Mouse (Mus musculus) adrenal gland, adult 18-20 months (tissue): Measurements from ENCODE around the gene Ncf1. TPM values are rescaled to one million over a fixed set of nuclear protein-coding genes. Genes with fewer than 3 reads are reported as not detected.

Experiments
- DNase-seq, 2 experiments: peaks; one replicate each; pipeline ENCODE4 v3.0.0; 2021 to 2022; ENCODE audit warnings: low spot score in 2 of 2
- total RNA-seq, 2 experiments: library from RNA; stranded (reverse); gene quantifications; 1 replicate in 1 of 2; 2 replicates in 1 of 2; pipeline ENCODE4 v1.2.3; 2021

The Ncf1 gene
- total RNA-seq, 2 experiments from 2014 or later, result 10.0 to 12.1 TPM

GRCm38 (mm10) chr5:134214021-134214806, 15.2 kb downstream of the Ncf1 start:
- DNase-seq, result no peak

DNA sequence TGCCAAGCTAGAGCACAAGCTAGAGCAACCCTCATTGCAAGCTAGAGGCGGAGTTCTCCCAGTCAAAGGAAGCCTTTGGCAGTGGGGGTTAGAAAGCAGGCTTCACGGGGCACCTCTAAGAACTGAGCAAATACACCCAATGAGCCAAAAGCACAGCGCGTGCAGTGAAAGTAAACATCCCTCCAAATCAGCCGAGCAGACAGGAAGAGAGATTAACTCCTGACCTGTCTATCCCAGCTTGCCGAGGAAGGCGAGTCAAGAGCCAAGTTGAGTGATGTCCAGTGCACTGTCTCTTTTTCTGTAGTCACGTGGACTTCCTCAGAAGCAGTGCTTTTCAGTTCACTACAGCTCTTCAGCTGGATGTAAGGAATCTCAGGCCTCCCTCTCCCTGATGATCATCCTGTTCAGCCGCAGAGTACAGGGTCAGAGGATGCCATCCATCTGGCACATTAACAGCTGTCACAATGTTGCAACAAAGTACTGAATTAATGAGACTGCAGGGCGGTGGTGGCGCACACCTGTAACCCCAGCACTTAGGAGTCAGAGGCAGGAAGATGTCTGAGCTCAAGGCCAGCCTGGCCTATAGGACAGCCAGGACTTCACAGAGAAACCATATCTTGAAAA, 19.4 kb downstream of the Ncf1 start:
- DNase-seq, result no peak

- no peak for DNase-seq
Observed at GRCm38 (mm10) chr5:134206721-134207120, 22.7 kb downstream of the Ncf1 start.

- DNase-seq, result no peak
Observed at GRCm38 (mm10) chr5:134193664-134194063, 35.8 kb downstream of the Ncf1 start.

GRCm38 (mm10) chr5:134188571-134188970, 40.9 kb downstream of the Ncf1 start:
- no peak for DNase-seq

DNA sequence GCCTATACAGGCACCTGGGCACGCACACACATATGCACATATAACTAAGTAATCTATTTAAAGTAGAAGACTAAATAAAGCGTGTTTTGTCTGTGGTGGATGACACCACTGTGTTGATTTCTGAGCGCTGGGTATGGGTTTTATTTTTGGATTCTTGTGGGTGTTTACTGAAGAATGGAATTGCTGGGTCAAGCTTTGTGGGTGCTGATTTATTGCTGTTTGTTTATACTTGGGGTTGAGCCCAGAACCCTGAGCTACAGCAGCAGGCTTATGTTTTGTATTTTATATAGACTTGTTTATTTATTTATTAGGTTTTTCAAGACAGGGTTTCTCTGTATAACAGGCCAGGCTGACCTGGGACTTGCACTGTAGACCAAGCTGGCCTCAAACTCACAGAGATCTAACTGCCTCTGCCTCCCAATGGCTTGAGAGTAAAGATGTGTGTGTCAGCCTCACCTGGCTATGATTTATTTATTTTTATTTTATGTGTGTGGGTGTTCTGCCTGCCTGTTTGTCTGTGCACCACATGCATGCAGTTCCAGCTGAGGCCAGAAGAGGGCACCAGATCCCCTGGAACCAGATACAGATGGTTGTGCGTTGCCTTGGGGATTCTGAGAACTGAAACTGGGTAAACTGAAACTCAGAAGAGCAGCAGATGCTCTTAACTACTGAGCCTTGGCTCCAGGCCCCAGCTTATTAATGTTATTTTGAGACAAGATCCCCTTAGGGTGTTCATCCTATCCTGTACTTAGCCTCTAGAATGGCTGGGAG, 42.3 kb downstream of the Ncf1 start:
- DNase-seq, result peak; percentile 49 to 60

GRCm38 (mm10) chr5:134186059-134186458, 43.4 kb downstream of the Ncf1 start:
- DNase-seq, result no peak

DNA sequence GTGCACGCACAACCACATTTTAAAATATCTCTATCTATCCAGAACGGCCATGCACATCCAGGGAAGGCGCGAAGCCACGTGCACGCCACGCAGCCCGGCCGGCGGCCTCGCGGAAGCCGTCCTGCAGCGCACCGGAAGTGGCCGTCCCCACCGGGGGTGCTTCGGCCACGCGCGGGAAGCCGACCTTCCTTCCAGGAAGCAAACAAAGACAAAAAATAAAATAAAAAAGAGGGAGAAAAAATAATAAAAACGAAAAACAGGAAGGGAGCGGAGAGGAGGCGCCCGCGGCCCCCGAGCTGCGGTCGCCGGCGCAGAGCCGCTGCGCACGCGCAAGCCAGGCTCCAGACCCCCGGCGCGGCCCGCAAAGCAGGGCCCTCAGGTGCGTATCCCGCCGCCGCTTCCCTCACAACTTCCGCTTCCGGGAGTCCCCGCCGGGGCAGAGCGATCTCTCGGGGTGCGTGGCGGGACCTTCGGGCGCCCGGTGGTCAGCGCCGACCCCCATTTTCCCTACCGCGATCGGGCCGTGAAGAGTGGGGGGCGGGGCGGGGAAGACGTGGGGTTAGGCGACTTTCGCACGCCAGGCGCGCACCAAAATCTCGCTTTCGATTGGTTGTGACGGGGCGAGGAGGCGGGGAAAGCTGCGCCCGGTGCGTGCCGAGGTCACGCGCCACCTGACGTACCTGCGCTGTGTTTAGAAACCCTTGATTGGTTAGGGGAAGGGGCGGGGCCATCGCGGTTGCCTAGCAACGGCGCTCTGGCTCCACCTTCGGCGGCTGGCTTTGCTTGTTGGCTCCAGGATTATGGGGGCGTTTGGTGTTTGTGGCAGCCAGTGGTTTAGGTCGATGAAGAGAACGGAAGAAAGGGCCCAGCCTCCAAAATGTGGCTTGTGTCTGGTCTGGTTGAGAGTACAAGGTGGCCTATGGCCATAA, 45.3 kb downstream of the Ncf1 start, which contains the start of gene Gtf2ird2:
Gene Gtf2ird2, plus strand, starts transcription at position 140 of the 929 bp plus-strand sequence.
- DNase-seq, result peak; percentile 96 to 98

GRCm38 (mm10) chr5:134183162-134183561, 46.3 kb downstream of the Ncf1 start:
- no peak for DNase-seq

DNA sequence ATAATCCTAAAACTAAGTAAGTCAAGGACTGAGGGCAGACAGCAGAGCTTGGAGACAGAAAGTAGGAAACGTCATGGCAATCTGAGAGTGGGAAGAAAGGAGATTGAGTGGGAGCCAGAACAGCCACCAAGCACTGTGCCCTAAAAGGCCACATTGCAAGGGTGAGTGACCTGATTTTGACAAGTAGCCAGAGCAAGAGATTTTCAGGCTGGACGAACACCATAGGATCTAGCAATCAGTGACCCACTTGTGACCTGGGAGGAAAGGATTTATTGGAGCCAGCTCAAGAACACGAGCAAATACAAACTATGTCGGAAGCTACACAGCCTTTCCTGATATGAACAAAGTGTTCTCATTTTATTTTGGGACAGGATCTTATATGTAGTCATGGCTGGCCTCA, 46.7 kb downstream of the Ncf1 start:
- no peak for DNase-seq

DNA sequence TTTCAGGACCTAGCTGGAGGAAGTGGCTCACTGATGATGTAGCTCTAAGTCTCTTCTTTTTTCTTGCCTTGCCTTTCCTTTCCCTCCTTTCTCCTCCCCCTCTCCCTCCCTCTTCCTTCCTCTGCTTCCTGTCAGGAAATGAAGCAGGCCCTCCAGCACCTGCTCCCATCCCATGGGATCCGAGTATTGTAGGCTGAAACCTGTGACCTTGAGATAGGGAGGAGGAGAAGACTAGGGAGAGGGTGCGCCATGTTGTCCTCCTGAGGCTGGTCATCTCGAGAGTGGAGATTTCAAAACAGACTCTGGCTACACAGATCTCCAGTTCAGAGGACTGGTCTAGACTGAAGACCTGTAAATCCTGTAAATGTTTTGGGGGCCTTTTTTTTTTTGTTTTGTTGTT, 47.3 kb downstream of the Ncf1 start:
- no peak for DNase-seq

DNA sequence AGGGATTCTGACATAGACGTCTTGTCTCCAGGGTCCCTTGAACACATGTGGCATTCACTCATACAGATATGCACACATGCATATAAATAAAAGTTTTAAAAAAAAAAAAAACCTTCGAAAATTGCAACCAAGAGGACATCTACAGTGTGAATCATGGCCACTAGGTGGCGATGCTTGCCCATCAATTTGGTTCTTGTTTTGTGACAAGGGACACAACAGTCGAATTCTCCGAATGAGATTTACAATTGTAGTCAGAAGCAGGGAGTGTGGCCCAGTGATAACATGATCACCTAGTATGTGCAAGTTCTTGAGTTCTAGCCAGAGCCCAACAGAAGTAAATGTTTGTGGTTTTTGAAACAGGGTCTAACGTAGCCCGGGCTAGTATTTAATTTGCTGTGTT, 49.6 kb downstream of the Ncf1 start:
- peak; percentile 80 to 82 for DNase-seq

- no peak for DNase-seq
Observed at GRCm38 (mm10) chr5:134178536-134178935, 50.9 kb downstream of the Ncf1 start.

DNA sequence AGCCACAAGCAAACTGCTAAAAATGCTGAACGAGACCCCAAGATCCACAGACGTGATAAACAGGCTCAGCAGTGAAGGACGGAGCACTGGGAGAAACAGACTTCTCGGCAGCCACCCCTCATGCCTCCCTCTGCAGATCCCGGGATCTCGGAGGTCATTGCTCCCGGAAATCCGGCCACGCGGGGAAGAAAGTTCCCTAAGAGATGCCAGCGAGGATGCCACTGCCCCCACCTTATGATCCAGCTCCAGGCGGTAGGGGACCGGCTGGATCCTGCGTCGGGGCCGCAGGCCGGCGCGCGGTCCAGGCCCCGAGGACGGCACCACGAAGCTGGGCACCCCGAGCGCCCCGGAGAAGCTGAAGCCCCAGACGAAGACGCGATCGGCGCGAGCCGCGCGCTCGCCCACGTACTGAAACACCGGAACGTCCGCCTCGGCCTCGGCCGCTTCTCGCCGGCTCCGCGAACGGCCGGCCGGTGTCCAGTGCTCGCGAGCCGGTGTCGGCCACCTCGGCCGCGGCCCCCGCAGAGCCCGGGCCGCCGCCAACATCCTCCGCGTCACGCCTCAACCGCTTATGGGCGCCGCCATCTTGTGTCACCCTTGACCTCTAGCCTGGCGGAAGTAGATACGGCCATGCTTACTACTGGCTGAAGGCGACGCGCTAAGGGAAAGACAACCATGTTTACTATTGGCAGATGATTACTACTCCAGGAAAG, 53.1 kb downstream of the Ncf1 start, which contains the start of gene Rcc1l:
Gene Rcc1l, minus strand, starts transcription at position 606 of the 713 bp plus-strand sequence.
- DNase-seq, result peak; percentile 72 to 77

DNA sequence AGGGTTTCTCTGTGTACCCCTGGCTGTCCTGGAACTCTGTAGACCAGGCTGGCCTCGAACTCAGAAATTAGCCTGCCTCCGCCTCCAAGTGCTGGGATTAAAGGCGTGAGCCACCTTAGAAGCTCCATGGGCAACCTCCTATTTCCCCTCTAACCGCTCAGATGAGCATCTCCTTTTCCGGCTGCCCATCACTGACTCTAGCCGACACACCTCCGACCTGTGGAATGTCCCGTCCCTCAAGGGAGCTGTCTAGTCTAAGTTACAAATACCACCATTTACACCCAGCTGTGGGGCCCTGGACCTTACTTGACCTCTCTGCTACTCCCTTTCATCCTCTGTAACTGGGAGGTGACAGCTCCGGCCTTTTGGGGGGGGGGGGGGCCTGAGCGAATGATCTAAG, 53.7 kb downstream of the Ncf1 start:
- no peak for DNase-seq

- peak in 1 of 2 experiments; percentile 52 for DNase-seq
Observed at GRCm38 (mm10) chr5:134173206-134173605, 56.2 kb downstream of the Ncf1 start.

DNA sequence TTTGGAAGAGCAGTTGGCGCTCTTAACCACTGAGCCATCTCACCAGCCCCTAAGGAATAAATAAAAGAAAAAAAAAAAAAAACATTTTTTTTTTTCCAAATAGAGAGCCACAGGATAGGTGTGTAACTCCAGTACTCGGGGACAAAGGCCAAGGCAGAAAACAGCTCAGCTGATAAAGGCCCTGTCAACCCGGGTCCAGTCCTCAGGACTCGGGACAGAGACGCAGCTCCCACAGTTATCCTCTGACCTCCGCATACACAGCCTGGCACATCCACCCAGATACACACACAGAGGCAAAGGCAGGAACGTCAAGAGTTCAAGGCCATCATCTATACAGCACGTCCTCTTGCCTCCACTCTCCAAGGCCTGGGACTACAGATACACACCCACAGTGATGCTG, 59.3 kb downstream of the Ncf1 start:
- no peak for DNase-seq
